Mouse (Mus musculus): Measurements from ENCODE around the gene Tent5c. TPM values are rescaled to one million over a fixed set of nuclear protein-coding genes. Genes with fewer than 3 reads are reported as not detected.

Gene Tent5c
- polyA plus RNA-seq, 1 experiment, result 11.4 TPM

- WGBS, result 45% methylated on average over 8 of the region's 8 CpGs
Observed at GRCm38 (mm10) chr3:100474950-100475472, 14.1 kb downstream of the Tent5c start.

GRCm38 (mm10) chr3:100474536-100474935 lies 14.6 kb downstream of the Tent5c start:
- WGBS, result 88% methylated on average over 7 of the region's 7 CpGs
- Histone ChIP-seq H3K4me3 (replicated peaks; ENCODE audit: extremely low read depth, low read depth, low read length) (no peak overlapping the region), H3K4me1 (ENCODE audit: control insufficient read depth, insufficient read depth, low read length) (no peaks in the 10 kb centered on the region; the same call in 1 of the 2 replicates)
- no peak for DNase-seq
- TF ChIP-seq CTCF (IDR thresholded peaks at IDR 0.05; ENCODE audit: insufficient read depth, low read length) (no peak), POLR2A (IDR thresholded peaks at IDR 0.05; ENCODE audit: borderline replicate concordance, extremely low read depth, low read depth, low read length) (no peak)

More at GRCm38 (mm10) chr3:100474950-100475472, 14.1 kb downstream of the Tent5c start:
- DNase-seq, result no peak
- TF ChIP-seq POLR2A (IDR thresholded peaks at IDR 0.05; ENCODE audit: borderline replicate concordance, extremely low read depth, low read depth, low read length) (no peak), CTCF (IDR thresholded peaks at IDR 0.05; ENCODE audit: insufficient read depth, low read length) (no peak)
- no peak overlapping the region for H3K4me3 ChIP-seq (replicated peaks; ENCODE audit: extremely low read depth, low read depth, low read length)
- H3K4me1 ChIP-seq (ENCODE audit: control insufficient read depth, insufficient read depth, low read length), result no peaks in the 10 kb centered on the region; the same call in 1 of the 2 replicates

- TF ChIP-seq CTCF (IDR thresholded peaks at IDR 0.05; ENCODE audit: insufficient read depth, low read length), result no peak
- Histone ChIP-seq H3K4me1 (ENCODE audit: control insufficient read depth, insufficient read depth, low read length) (no peaks in the 10 kb centered on the region; the same call in 1 of the 2 replicates), H3K4me3 (replicated peaks; ENCODE audit: extremely low read depth, low read depth, low read length) (no peak overlapping the region)
- 87% methylated on average over 21 of the region's 21 CpGs for WGBS
- no peak for DNase-seq
Observed at GRCm38 (mm10) chr3:100473146-100473545, 16.0 kb downstream of the Tent5c start.

- no peaks in the 10 kb centered on the region; the same call in 1 of the 2 replicates for H3K4me1 ChIP-seq (ENCODE audit: control insufficient read depth, insufficient read depth, low read length)
- TF ChIP-seq CTCF (IDR thresholded peaks at IDR 0.05; ENCODE audit: insufficient read depth, low read length) (no peak), POLR2A (IDR thresholded peaks at IDR 0.05; ENCODE audit: borderline replicate concordance, extremely low read depth, low read depth, low read length) (no peak)
- DNase-seq, result no peak
- H3K4me3 ChIP-seq (replicated peaks; ENCODE audit: extremely low read depth, low read depth, low read length), result no peak overlapping the region
- 77% methylated on average over 3 of the region's 3 CpGs for WGBS
Observed at GRCm38 (mm10) chr3:100470902-100471301, 18.2 kb downstream of the Tent5c start.

- TF ChIP-seq CTCF (IDR thresholded peaks at IDR 0.05; ENCODE audit: insufficient read depth, low read length) (no peak), POLR2A (IDR thresholded peaks at IDR 0.05; ENCODE audit: borderline replicate concordance, extremely low read depth, low read depth, low read length) (no peak)
- no peak for DNase-seq
- Histone ChIP-seq H3K4me3 (replicated peaks; ENCODE audit: extremely low read depth, low read depth, low read length) (no peak overlapping the region), H3K4me1 (ENCODE audit: control insufficient read depth, insufficient read depth, low read length) (no peaks in the 10 kb centered on the region; the same call in 1 of the 2 replicates)
- WGBS, result 60% methylated on average over 3 of the region's 3 CpGs
Observed at GRCm38 (mm10) chr3:100470101-100470500, 19.0 kb downstream of the Tent5c start.

GRCm38 (mm10) chr3:100466551-100466950 lies 22.6 kb downstream of the Tent5c start:
- TF ChIP-seq CTCF (IDR thresholded peaks at IDR 0.05; ENCODE audit: insufficient read depth, low read length) (no peak), POLR2A (IDR thresholded peaks at IDR 0.05; ENCODE audit: borderline replicate concordance, extremely low read depth, low read depth, low read length) (no peak)
- no peak for DNase-seq
- WGBS, result 74% methylated on average over 4 of the region's 4 CpGs
- Histone ChIP-seq H3K4me3 (replicated peaks; ENCODE audit: extremely low read depth, low read depth, low read length) (no peak overlapping the region), H3K4me1 (ENCODE audit: control insufficient read depth, insufficient read depth, low read length) (no peaks in the 10 kb centered on the region; the same call in 1 of the 2 replicates)

- H3K4me3 ChIP-seq (replicated peaks; ENCODE audit: extremely low read depth, low read depth, low read length), result no peak overlapping the region
- no peak for DNase-seq
- 81% methylated on average over 5 of the region's 5 CpGs for WGBS
- TF ChIP-seq POLR2A (IDR thresholded peaks at IDR 0.05; ENCODE audit: borderline replicate concordance, extremely low read depth, low read depth, low read length) (no peak), CTCF (IDR thresholded peaks at IDR 0.05; ENCODE audit: insufficient read depth, low read length) (no peak)
- no peaks in the 10 kb centered on the region for H3K4me1 ChIP-seq (ENCODE audit: control insufficient read depth, insufficient read depth, low read length)
Observed at GRCm38 (mm10) chr3:100464596-100464995, 24.5 kb downstream of the Tent5c start.

- WGBS, result 50% methylated on average over 2 of the region's 2 CpGs
- Histone ChIP-seq H3K4me3 (replicated peaks; ENCODE audit: extremely low read depth, low read depth, low read length) (no peak overlapping the region), H3K4me1 (ENCODE audit: control insufficient read depth, insufficient read depth, low read length) (no peaks in the 10 kb centered on the region)
- no peak for DNase-seq
- TF ChIP-seq POLR2A (IDR thresholded peaks at IDR 0.05; ENCODE audit: borderline replicate concordance, extremely low read depth, low read depth, low read length), result no peak
- no peak for TF ChIP-seq CTCF (IDR thresholded peaks at IDR 0.05; ENCODE audit: insufficient read depth, low read length)
Observed at GRCm38 (mm10) chr3:100463959-100464265, 25.2 kb downstream of the Tent5c start.

- TF ChIP-seq POLR2A (IDR thresholded peaks at IDR 0.05; ENCODE audit: borderline replicate concordance, extremely low read depth, low read depth, low read length), result no peak
- TF ChIP-seq CTCF (IDR thresholded peaks at IDR 0.05; ENCODE audit: insufficient read depth, low read length), result no peak
- WGBS, result 37% methylated on average over 12 of the region's 12 CpGs
- H3K4me3 ChIP-seq (replicated peaks; ENCODE audit: extremely low read depth, low read depth, low read length), result no peak overlapping the region
- H3K4me1 ChIP-seq (ENCODE audit: control insufficient read depth, insufficient read depth, low read length), result no peaks in the 10 kb centered on the region
- DNase-seq, result no peak
Observed at GRCm38 (mm10) chr3:100463160-100463958, 25.8 kb downstream of the Tent5c start.
